Mouse (Mus musculus) gonadal fat pad, adult 2 months (tissue): Measurements from ENCODE around the gene Prim1. TPM values are rescaled to one million over a fixed set of nuclear protein-coding genes. Genes with fewer than 3 reads are reported as not detected.

Experiments used
- polyA plus RNA-seq: library from polyadenylated mRNA; depleted of rRNA; stranded (reverse); fragments of >200 nt; gene quantifications from 2 replicates; pipeline ENCODE4 v1.2.3, GENCODE M21; 2012; rRNA removed

The Prim1 gene
- polyA plus RNA-seq, 1 experiment, result 3.0 TPM

Other genes starting within 250 kb of the Prim1 start
- gene Rdh9, start 238.8 kb upstream of the Prim1 start, polyA plus RNA-seq, result 0.31 TPM in 1 of 2 replicates, not detected in the other
- 1.6 and 2.2 TPM in 2 replicates for gene Rdh16, start 214.0 kb upstream of the Prim1 start, polyA plus RNA-seq
- gene Rdh19, start 165.2 kb upstream of the Prim1 start, polyA plus RNA-seq, result not detected in 2 replicates
- gene Rdh16f2, start 148.7 kb upstream of the Prim1 start, polyA plus RNA-seq, result 0.09 and 0.11 TPM in 2 replicates
- 0.36 and 1.4 TPM in 2 replicates for gene Rdh7, start 126.4 kb upstream of the Prim1 start, polyA plus RNA-seq
- gene Sdr9c7, start 116.7 kb upstream of the Prim1 start, polyA plus RNA-seq, result 0.04 and 0.30 TPM in 2 replicates
- 0.53 TPM in 1 of 2 replicates, not detected in the other for gene Hsd17b6, start 7.6 kb upstream of the Prim1 start, polyA plus RNA-seq
- gene Naca, start 20.4 kb downstream of the Prim1 start, polyA plus RNA-seq, result 200 and 240 TPM in 2 replicates
- gene Ptges3, start 43.8 kb downstream of the Prim1 start, polyA plus RNA-seq, result 21.0 and 41.0 TPM in 2 replicates
- 2,186 and 2,996 TPM in 2 replicates for gene Atp5b, start 68.1 kb downstream of the Prim1 start, polyA plus RNA-seq
- 32.2 and 38.6 TPM in 2 replicates for gene Baz2a, start 76.4 kb downstream of the Prim1 start, polyA plus RNA-seq
- 124 and 125 TPM in 2 replicates for gene Rbms2, start 165.1 kb downstream of the Prim1 start, polyA plus RNA-seq
- 2.7 and 2.8 TPM in 2 replicates for gene Gls2, start 179.3 kb downstream of the Prim1 start, polyA plus RNA-seq
- 9.1 and 12.2 TPM in 2 replicates for gene Spryd4, start 196.6 kb downstream of the Prim1 start, polyA plus RNA-seq
- gene Mip, start 210.7 kb downstream of the Prim1 start, polyA plus RNA-seq, result not detected in 2 replicates
- 3.5 and 3.6 TPM in 2 replicates for gene Timeless, start 216.9 kb downstream of the Prim1 start, polyA plus RNA-seq
- gene Apon, start 238.9 kb downstream of the Prim1 start, polyA plus RNA-seq, result 0.75 TPM in 1 of 2 replicates, not detected in the other